Mouse (Mus musculus): ENCODE measurements around the gene Tmem183a. TPM values are rescaled to one million over a fixed set of nuclear protein-coding genes. Genes with fewer than 3 reads are reported as not detected.

Tmem183a gene
- total and polyA plus RNA-seq, 3 experiments = 41.5 to 73.6 (median 61.1) TPM

DNA sequence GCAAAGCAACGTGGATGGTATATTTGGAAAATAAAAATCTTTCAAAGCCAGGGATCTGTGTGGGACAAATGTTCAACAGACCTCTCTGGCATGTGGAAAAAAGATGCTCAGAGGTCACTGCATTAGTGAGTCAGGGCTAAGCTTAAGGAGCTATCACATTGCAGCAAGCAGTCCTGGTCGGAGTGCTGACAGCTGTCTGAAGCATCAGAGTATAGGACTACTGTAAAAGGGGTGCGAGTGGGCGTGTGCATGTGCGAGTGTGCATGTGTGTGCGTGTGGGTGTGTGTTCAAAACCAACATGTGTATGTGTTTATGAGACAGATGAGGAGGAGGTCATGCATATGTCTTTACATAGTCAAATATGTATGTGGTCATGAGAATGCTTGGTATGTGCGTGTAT, 22.6 kb downstream of the Tmem183a start:
- TF ChIP-seq TCF12 (IDR thresholded peaks at IDR 0.05; ENCODE audit: low read depth, low read length) = no peak
- no peak for TF ChIP-seq GABPA (IDR thresholded peaks at IDR 0.05; ENCODE audit: insufficient replicate concordance, low read depth, low read length)
- TF ChIP-seq POLR2A (IDR thresholded peaks at IDR 0.05; ENCODE audit: low read depth, low read length) = no peak
- no peak for TF ChIP-seq ZC3H11A (IDR thresholded peaks at IDR 0.05; ENCODE audit: low read depth, low read length)
- TF ChIP-seq ELF1 (IDR thresholded peaks at IDR 0.05; ENCODE audit: low read depth, low read length) = no peak
- no peak overlapping the region for H3K9ac ChIP-seq (ENCODE audit: insufficient read depth, low read depth)
- dilution Hi-C loops (cut with MboI; ENCODE audit: extremely low pct_ligation_motif_present, extremely low pct_unique_long_range_greater_than_20kb, low sequenced_read_pairs) = no loop called here
- peaks cover 9 to 34% of the 10 kb centered on the region in 2 experiments; a peak in 3 of 4 replicates for H3K4me1 ChIP-seq (ENCODE audit: control insufficient read depth in 1 of 2, insufficient read depth in 2 of 2)
- in situ Hi-C loops (cut with MboI; ENCODE audit: low pct_ligation_motif_present, low pct_unique_long_range_greater_than_20kb, low sequenced_read_pairs) = no loop called here
- H3K79me2 ChIP-seq (replicated peaks; ENCODE audit: control insufficient read depth, extremely low read depth, insufficient read depth, poor library complexity, severe bottlenecking) = no peaks in the 10 kb centered on the region
- H3K4me2 ChIP-seq (ENCODE audit: insufficient read depth, low read depth, poor library complexity, severe bottlenecking) = no peak overlapping the region
- H3K27ac ChIP-seq (ENCODE audit: insufficient read depth, low read depth) = no peak overlapping the region
- H3K4me3 ChIP-seq (replicated peaks in 1 of 3; ENCODE audit: low read depth in 2 of 3, low read length in 2 of 3, poor library complexity in 1 of 3) = no peak overlapping the region
- no peaks in the 10 kb centered on the region for H3K9me3 ChIP-seq (replicated peaks; ENCODE audit: low read length)
- DNase-seq (ENCODE audit: extremely low read depth) = no peak
- no peaks in the 10 kb centered on the region for H3K27me3 ChIP-seq (replicated peaks)
- peaks cover 0 to 3% of the 10 kb centered on the region in 2 experiments for H3K36me3 ChIP-seq (replicated peaks in 1 of 2; ENCODE audit: control insufficient read depth in 1 of 2, insufficient read depth in 1 of 2, low read length in 1 of 2)

GRCm38 (mm10) chr1:134336958-134337710, 24.6 kb downstream of the Tmem183a start:
- no peak for DNase-seq (ENCODE audit: extremely low read depth)
- TF ChIP-seq MAX (IDR thresholded peaks at IDR 0.05; ENCODE audit: low read length) (no peak), IRF4 (IDR thresholded peaks at IDR 0.05; ENCODE audit: low read depth, low read length) (no peak), CTCF (conservative IDR thresholded peaks at IDR 0.05 in 1 of 2, IDR thresholded peaks at IDR 0.05 in 1 of 2; ENCODE audit: low read depth in 2 of 2, low read length in 2 of 2) (no peak), SIN3A (IDR thresholded peaks at IDR 0.05; ENCODE audit: low read length) (no peak), RAD21 (IDR thresholded peaks at IDR 0.05; ENCODE audit: low read depth, low read length) (no peak), ZC3H11A (IDR thresholded peaks at IDR 0.05; ENCODE audit: low read depth, low read length) (no peak), POLR2AphosphoS2 (IDR thresholded peaks at IDR 0.05; ENCODE audit: low read depth, low read length) (no peak)
- H3K27ac ChIP-seq (ENCODE audit: insufficient read depth, low read depth) = no peak overlapping the region
- H3K9ac ChIP-seq (ENCODE audit: insufficient read depth, low read depth) = no peak overlapping the region
- dilution Hi-C loops (cut with MboI; ENCODE audit: extremely low pct_ligation_motif_present, extremely low pct_unique_long_range_greater_than_20kb, low sequenced_read_pairs) (no loop called here), in situ Hi-C loops (cut with MboI; ENCODE audit: low pct_ligation_motif_present, low pct_unique_long_range_greater_than_20kb, low sequenced_read_pairs) (no loop called here)
- no peak overlapping the region for H3K4me3 ChIP-seq (replicated peaks in 1 of 3; ENCODE audit: low read depth in 2 of 3, low read length in 2 of 3, poor library complexity in 1 of 3)
- no peaks in the 10 kb centered on the region for H3K9me3 ChIP-seq (replicated peaks; ENCODE audit: low read length)
- no peaks in the 10 kb centered on the region for H3K79me2 ChIP-seq (replicated peaks; ENCODE audit: control insufficient read depth, extremely low read depth, insufficient read depth, poor library complexity, severe bottlenecking)
- H3K36me3 ChIP-seq (replicated peaks in 1 of 2; ENCODE audit: control insufficient read depth in 1 of 2, insufficient read depth in 1 of 2, low read length in 1 of 2) = no peaks in the 10 kb centered on the region
- H3K4me2 ChIP-seq (ENCODE audit: insufficient read depth, low read depth, poor library complexity, severe bottlenecking) = no peak overlapping the region
- no peaks in the 10 kb centered on the region for H3K27me3 ChIP-seq (replicated peaks)
- H3K4me1 ChIP-seq (ENCODE audit: control insufficient read depth in 1 of 2, insufficient read depth in 2 of 2) = peaks cover 25 to 49% of the 10 kb centered on the region in 2 experiments

Data from CH12.LX (cell line).